Mouse (Mus musculus) forebrain, embryonic 15.5 days (tissue): ENCODE data around the gene Olfr460. TPM values are rescaled to one million over a fixed set of nuclear protein-coding genes. Genes with fewer than 3 reads are reported as not detected.
A peak's percentile ranks its signal among the peaks of the same experiment; 100 is the strongest.
"Not testable (repeated sequence)": the region's sequence is repeated elsewhere in the genome, so short reads cannot be mapped to it uniquely, and the experiment has no call there.

Source experiments
- ATAC-seq: fragments of 200-750 bp; cut with Nextera tagmentation; replicated peaks from 2 replicates; pipeline ENCODE4 v1.8.0; 2017; ENCODE audit warnings: mild to moderate bottlenecking, moderate TSS enrichment, moderate library complexity
- H3K27ac ChIP-seq: fragments of 300-500 bp; sonication (generic); replicated peaks from 2 replicates; pipeline ENCODE4 v1.5.1; 2015; ENCODE audit warnings: mild to moderate bottlenecking, inconsistent platforms
- H3K27me3 ChIP-seq: fragments of 300-500 bp; sonication (generic); 2 replicates; pipeline ENCODE4 v1.6.1; 2015; ENCODE audit warnings: inconsistent platforms
- H3K36me3 ChIP-seq: fragments of 300-500 bp; sonication (generic); 2 replicates; pipeline ENCODE4 v1.6.1; 2015; ENCODE audit warnings: mild to moderate bottlenecking, inconsistent platforms
- H3K4me1 ChIP-seq: fragments of 300-500 bp; sonication (generic); 2 replicates; pipeline ENCODE4 v1.6.1; 2015; ENCODE audit warnings: inconsistent platforms
- H3K4me2 ChIP-seq: fragments of 300-500 bp; sonication (generic); replicated peaks from 2 replicates; pipeline ENCODE4 v1.6.1; 2015; ENCODE audit warnings: mild to moderate bottlenecking, inconsistent platforms
- H3K4me3 ChIP-seq: fragments of 300-500 bp; sonication (generic); 2 replicates; pipeline ENCODE4 v1.5.1; 2015; ENCODE audit warnings: mild to moderate bottlenecking, inconsistent platforms
- H3K9ac ChIP-seq: fragments of 300-500 bp; sonication (generic); replicated peaks from 2 replicates; pipeline ENCODE4 v1.6.1; 2015; ENCODE audit warnings: mild to moderate bottlenecking, inconsistent platforms
- H3K9me3 ChIP-seq: fragments of 300-500 bp; sonication (generic); 2 replicates; pipeline ENCODE4 v1.6.1; 2016; ENCODE audit warnings: inconsistent platforms
- WGBS: fragments of 180-500 bp; shearing (Covaris S2); methylation state at CpG from one replicate; pipeline ENCODE4 v1.1.7; 2015; ENCODE audit warnings: mixed read lengths; 5-methylcytosine and 5-hydroxymethylcytosine counted together
- polyA plus RNA-seq: library from polyadenylated mRNA; unstranded; fragments of >200 nt; fragmentation: Nextera tagmentation; extraction: Ambion mirVana; gene quantifications from 2 replicates; pipeline ENCODE4 v1.2.1, GENCODE M21; 2015

Olfr460 gene
- polyA plus RNA-seq, result not detected in 2 replicates

DNA sequence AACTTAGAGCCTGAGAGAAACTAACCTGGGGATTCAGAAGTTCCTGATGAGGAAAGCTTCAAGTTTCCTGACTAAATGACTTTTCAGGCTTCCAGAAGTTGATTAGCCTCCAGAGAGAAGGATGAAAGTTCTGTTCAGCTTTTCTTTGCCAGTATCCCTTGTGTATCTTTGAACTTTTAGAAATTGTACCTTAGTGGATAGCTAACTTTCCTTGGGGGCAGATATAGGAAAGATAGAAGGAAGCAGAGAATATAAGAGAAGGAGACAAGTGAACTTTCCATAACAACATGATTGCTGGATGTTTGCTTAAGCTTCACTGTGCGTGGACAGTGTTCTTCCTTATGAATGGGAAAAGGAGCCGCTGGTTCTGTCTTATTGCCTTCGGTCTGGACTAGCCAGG is at the start of gene Olfr460:
Gene Olfr460, plus strand, starts transcription at position 301 of the 400 bp plus-strand sequence.
- Histone ChIP-seq H3K27ac (no peak within 1 kb of the TSS), H3K9ac (no peak within 1 kb of the TSS), H3K9me3 (no peaks in the 10 kb centered on the region), H3K4me3 (no peak within 1 kb of the TSS), H3K4me2 (no peak within 1 kb of the TSS), H3K4me1 (no peaks in the 10 kb centered on the region), H3K36me3 (no peaks in the 10 kb centered on the region), H3K27me3 (no peaks in the 10 kb centered on the region)
- no peak for ATAC-seq
- 92% methylated on average over 3 of the region's 3 CpGs for whole genome bisulfite sequencing

DNA sequence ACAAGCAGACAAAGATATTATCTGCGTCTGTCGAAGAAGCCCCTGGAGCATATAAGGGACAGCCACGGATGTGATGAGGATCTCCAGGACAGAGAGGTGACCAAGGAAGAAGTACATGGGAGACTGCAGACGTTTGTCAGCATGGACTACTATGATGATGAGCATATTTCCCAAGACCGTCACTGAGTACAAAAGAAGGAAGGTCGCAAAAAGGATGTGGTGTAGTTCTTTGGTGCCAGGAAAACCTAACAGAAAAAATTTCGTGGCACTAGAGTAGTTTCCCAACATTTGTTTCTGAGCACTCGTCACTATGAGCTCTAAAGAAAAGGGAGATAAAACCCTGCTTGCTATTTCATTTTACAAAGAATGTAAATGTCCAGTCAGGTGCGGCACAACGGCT is 24.6 kb upstream of the Olfr460 start:
- Histone ChIP-seq H3K9ac (no peak overlapping the region), H3K27me3 (no peaks in the 10 kb centered on the region), H3K4me1 (no peaks in the 10 kb centered on the region), H3K4me2 (no peak overlapping the region), H3K27ac (no peak overlapping the region), H3K4me3 (no peak overlapping the region), H3K36me3 (no peaks in the 10 kb centered on the region), H3K9me3 (no peaks in the 10 kb centered on the region)
- 83% methylated on average over 10 of the region's 10 CpGs for WGBS
- no peak for ATAC-seq

DNA sequence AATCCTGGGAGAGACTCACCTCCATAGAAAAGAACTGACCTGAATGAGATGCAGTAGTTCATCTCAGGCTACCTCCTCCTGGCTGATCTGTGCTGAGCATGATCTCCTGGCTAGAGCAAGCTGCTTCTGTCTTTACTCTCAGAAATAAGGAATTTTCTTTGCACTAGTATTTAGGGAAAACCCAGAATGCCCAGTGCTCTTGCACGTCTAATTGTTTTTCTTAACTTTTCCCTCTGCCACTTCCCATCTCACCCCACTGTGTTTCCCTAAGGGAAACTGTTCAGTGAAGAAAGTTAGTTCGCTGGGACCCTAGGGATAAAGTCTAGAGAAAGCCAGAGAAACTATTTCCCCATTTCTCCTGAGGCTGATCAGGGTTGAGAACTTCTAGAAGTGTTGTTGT is 14.3 kb upstream of the Olfr460 start, which contains the start of gene Olfr461:
Gene Olfr461, minus strand, starts transcription at position 101 of the 400 bp plus-strand sequence.
- no peak within 1 kb of the TSS for H3K4me2 ChIP-seq
- H3K4me3 ChIP-seq, result no peak within 1 kb of the TSS
- ATAC-seq, result no peak
- no peak within 1 kb of the TSS for H3K9ac ChIP-seq
- H3K27me3 ChIP-seq, result no peaks in the 10 kb centered on the region
- H3K9me3 ChIP-seq, result no peaks in the 10 kb centered on the region
- no peak within 1 kb of the TSS for H3K27ac ChIP-seq
- H3K36me3 ChIP-seq, result no peaks in the 10 kb centered on the region
- H3K4me1 ChIP-seq, result no peaks in the 10 kb centered on the region
- WGBS, result 88% methylated on average over 2 of the region's 2 CpGs

DNA sequence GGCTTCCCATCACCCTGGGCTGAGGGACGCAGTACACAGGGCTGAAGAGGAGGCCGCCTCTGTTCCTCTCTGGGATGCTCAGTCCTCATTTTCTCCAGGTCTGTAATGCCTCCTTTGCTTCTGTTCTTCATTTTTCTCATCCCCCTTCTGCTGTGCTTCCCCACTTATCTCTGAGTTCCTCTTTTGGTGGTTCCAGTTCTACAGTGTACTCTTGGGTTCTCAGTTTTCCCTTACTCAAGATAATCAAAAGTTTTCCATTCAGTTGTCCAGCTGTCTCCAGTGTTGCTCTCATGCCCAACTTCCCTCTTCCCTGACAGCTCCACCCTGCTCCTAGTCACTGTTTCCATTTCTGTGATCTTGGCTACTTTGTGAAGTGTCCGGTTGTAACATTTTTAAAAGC is 4.3 kb downstream of the Olfr460 start:
- WGBS, result 80% methylated on average over 3 of the region's 3 CpGs
- no peak for ATAC-seq
- Histone ChIP-seq H3K4me2 (no peak overlapping the region), H3K9ac (no peak overlapping the region), H3K27me3 (no peaks in the 10 kb centered on the region), H3K4me1 (no peaks in the 10 kb centered on the region), H3K9me3 (no peaks in the 10 kb centered on the region), H3K27ac (no peak overlapping the region), H3K4me3 (no peak overlapping the region), H3K36me3 (no peaks in the 10 kb centered on the region)

DNA sequence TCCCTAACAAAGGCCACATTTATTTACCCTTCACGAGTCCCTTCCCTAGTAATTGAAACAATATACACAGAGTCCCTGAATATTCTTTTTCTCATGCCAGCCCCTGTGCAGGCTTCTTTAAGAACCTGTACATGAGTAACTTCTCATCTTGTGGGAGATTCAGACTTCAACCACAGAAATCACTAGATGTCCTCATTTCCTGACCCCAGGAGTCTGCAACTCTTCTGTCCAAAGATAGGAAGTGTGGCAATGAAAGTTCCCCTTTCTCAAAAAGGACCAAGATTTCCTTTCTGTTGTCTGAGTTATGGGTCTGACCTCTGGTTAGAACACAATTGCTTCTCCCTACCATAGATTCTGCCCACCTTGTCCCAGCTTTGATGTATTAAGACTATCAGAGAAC is 7.0 kb downstream of the Olfr460 start:
- WGBS, result 85% methylated on average over 1 of the region's 1 CpGs
- ATAC-seq, result no peak
- Histone ChIP-seq H3K4me1 (no peaks in the 10 kb centered on the region), H3K27me3 (no peaks in the 10 kb centered on the region), H3K9me3 (no peaks in the 10 kb centered on the region), H3K9ac (no peak overlapping the region), H3K27ac (no peak overlapping the region), H3K4me2 (no peak overlapping the region), H3K4me3 (no peak overlapping the region), H3K36me3 (no peaks in the 10 kb centered on the region)

DNA sequence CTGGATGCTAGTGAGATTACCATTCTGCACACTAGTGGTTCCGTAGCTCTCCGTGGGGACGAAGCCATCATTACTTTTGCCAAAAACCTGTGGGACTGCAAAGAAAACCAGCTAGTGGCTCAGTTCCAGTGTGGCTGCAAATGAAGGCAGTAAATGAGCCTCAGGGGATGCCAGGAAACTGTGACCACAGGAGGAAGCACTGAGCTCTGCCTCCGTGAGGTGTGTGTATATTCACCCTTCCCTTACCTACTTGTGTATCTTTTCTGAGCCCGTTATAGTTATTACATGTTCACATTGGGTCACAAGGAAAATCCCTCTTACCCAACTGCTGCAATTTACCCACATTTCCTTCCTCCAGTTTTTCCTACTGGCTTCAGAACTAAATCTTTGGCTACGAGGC is 15.0 kb downstream of the Olfr460 start:
- H3K4me2 ChIP-seq, result no peak overlapping the region
- no peak overlapping the region for H3K9ac ChIP-seq
- no peaks in the 10 kb centered on the region for H3K9me3 ChIP-seq
- no peak overlapping the region for H3K4me3 ChIP-seq
- ATAC-seq, result no peak
- H3K36me3 ChIP-seq, result no peaks in the 10 kb centered on the region
- WGBS, result 77% methylated on average over 6 of the region's 6 CpGs
- no peaks in the 10 kb centered on the region for H3K27me3 ChIP-seq
- H3K4me1 ChIP-seq, result no peaks in the 10 kb centered on the region
- no peak overlapping the region for H3K27ac ChIP-seq

DNA sequence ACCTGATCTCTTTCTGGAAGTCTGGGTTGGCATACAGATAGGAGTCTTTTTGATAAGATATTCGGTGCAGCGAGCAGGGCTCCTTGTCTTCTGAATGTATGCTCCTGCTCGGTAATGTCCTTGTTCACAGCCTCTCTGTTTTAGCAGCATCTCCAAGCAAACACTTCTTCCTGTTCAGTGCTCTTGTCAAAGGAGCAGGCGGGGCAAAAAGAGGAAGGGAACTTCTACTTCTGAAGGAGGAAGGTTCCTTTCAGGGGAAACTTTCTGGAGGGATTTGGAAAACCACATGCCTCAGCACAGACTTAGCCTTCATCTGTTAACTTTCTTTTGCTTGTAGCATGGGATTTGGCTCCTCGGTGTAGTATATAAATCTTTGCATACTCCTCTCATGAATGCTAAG is 16.4 kb downstream of the Olfr460 start, which contains the start of gene Clec5a:
Gene Clec5a, minus strand, starts transcription at position 177 of the 400 bp plus-strand sequence.
- Histone ChIP-seq H3K36me3 (no peaks in the 10 kb centered on the region), H3K4me3 (no peak within 1 kb of the TSS), H3K4me1 (no peaks in the 10 kb centered on the region), H3K27ac (no peak within 1 kb of the TSS), H3K9ac (no peak within 1 kb of the TSS), H3K27me3 (no peaks in the 10 kb centered on the region), H3K4me2 (no peak within 1 kb of the TSS), H3K9me3 (no peaks in the 10 kb centered on the region)
- no peak for ATAC-seq
- 88% methylated on average over 5 of the region's 5 CpGs for WGBS

DNA sequence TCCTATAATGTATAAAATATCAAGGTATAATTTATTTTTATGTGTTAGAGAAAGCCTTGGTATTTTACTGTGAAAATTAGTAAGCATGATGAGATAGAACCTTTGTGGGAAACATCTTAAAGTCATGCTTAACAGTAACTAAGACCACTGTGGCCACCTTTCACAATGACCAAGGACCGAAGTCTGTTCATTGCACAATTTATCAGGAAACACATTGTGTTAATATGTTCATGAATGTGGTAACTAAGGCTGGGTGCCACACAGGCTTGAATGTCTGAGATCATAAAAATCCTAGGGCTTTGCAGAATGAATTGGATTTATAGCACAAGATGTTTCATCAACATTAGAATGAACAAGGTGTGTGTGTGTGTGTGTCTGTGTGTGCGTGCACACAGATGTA is 19.1 kb downstream of the Olfr460 start:
- WGBS, result 98% methylated on average over 2 of the region's 2 CpGs
- Histone ChIP-seq H3K4me2 (no peak overlapping the region), H3K36me3 (no peaks in the 10 kb centered on the region), H3K4me3 (no peak overlapping the region), H3K27me3 (no peaks in the 10 kb centered on the region), H3K9ac (no peak overlapping the region), H3K4me1 (no peaks in the 10 kb centered on the region), H3K9me3 (no peaks in the 10 kb centered on the region), H3K27ac (no peak overlapping the region)
- no peak for ATAC-seq

DNA sequence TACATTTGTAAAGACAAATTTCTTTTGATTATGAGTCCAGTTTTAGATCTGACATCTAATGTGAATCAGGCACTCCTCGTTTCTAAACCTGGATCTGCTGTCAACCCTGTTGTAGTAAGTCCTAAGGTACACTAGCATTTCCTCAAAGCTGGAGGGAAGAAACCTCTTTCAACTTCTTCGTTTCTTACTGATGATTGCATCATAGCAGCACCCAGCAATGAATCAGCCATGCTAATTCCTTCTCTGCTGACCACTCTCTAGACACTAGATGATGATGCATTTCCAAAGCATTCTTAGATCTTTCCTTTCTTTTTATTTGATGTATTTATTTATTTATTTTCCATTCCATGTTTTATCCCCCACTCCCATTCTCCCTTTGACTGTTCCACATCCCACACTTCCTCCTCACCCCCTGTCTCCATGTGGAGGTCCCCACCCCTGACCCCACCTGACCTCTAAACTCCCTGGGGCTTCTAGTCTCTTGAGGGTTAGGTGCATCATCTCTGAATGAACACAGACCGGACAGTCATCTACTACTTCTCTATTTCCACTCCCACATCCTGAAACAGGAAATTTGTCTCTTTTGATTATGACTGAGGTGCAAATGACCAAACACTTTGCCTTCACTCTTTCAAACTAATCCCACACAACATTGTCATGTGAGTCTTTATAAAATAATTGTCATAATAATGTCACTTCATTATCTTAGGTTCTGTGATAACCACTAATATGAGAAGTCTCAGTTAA is 25.7 kb downstream of the Olfr460 start:
- Histone ChIP-seq H3K27ac (no peak overlapping the region), H3K4me2 (no peak overlapping the region), H3K9me3 (no peaks in the 10 kb centered on the region), H3K36me3 (no peaks in the 10 kb centered on the region), H3K4me3 (no peak overlapping the region), H3K9ac (no peak overlapping the region), H3K27me3 (no peaks in the 10 kb centered on the region), H3K4me1 (no peaks in the 10 kb centered on the region)
- ATAC-seq, result no peak
- WGBS, result 77% methylated on average over 3 of the region's 3 CpGs

DNA sequence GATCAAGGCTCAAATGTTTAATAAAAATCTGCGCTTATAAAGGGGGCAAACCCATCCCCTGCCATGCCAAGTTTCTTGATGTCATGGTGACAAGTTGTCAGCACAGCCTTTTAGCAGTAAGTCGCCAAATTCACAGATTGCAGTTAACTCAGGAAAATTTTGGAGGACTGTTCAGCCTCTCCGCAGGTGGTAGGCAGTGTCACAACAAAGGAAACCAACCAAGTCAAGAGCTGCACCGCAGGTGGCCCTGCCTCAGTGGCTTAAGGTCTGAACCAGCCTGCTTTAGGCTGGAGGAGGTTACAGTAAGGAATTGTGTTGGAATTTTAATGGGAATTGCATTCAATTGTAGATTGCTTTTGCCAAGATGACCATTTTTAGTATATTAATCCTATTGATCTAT is 29.3 kb downstream of the Olfr460 start:
- not testable (repeated sequence) for H3K36me3 ChIP-seq, H3K4me3 ChIP-seq, H3K4me1 ChIP-seq, H3K27ac ChIP-seq, H3K9ac ChIP-seq, H3K4me2 ChIP-seq, H3K9me3 ChIP-seq, ATAC-seq, H3K27me3 ChIP-seq
- WGBS, result 27% methylated on average over 4 of the region's 4 CpGs

DNA sequence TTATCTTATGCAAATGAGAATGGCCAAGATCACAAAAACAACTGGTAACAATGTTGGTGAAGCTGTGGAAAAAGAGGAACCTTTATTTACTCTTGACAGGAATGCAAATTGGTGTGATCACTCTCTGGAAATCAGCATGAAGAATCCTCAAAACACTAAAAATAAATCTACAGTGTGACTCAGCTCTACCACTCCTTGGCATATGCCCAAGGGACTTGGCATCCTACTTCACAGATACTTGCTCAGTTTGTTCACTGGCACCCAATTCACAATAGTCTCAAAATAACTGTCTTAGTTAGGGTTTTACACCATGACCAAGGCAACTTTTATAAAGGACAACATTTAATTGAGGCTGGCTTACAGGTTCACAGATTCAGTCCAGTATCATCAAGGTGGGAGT is 38.1 kb downstream of the Olfr460 start:
- no peak overlapping the region for H3K27ac ChIP-seq
- no peaks in the 10 kb centered on the region for H3K9me3 ChIP-seq
- H3K4me3 ChIP-seq, result no peak overlapping the region
- H3K4me2 ChIP-seq, result no peak overlapping the region
- no peak overlapping the region for H3K9ac ChIP-seq
- ATAC-seq, result no peak
- H3K36me3 ChIP-seq, result no peaks in the 10 kb centered on the region
- peaks cover 6% of the 10 kb centered on the region; the same call in 1 of the 2 replicates for H3K4me1 ChIP-seq
- no peaks in the 10 kb centered on the region for H3K27me3 ChIP-seq

DNA sequence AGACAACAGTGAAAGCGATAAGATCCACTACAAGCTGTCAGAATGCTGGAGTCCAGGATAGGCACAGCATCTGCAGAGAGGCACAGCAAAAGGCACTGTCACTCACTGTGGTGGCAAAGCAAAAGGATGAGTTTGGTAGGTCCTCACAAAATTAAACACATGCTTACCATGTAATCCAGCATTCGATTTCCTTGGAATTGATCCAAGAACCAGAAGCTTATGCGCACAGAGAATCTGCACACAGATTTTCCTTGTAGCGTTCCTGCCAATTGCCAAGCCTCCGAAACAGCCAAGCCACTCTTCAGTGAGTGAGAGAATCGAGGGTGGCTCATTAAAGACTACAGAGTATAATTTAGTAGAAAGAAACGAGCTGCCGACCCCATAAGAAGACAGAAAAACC is 41.0 kb downstream of the Olfr460 start:
- H3K4me1 ChIP-seq, result peaks cover 6% of the 10 kb centered on the region; the same call in 1 of the 2 replicates
- peak; percentile 91 for ATAC-seq
- no peak overlapping the region for H3K4me3 ChIP-seq
- no peaks in the 10 kb centered on the region for H3K27me3 ChIP-seq
- no peaks in the 10 kb centered on the region for H3K36me3 ChIP-seq
- no peak overlapping the region for H3K4me2 ChIP-seq
- no peak overlapping the region for H3K9ac ChIP-seq
- H3K9me3 ChIP-seq, result no peaks in the 10 kb centered on the region
- 34% methylated on average over 8 of the region's 8 CpGs for WGBS
- peak overlapping the region; percentile 62 for H3K27ac ChIP-seq
